Comparison of ENCODE assay signal across 13 mouse cellular contexts in genomic region chr7:15406816-15407215, GRCm38 (mm10). TPM values are rescaled to one million over a fixed set of nuclear protein-coding genes. Genes with fewer than 3 reads are reported as not detected.
"Had no signal": no experiment of that assay in that cellular context is flagged by ENCODE, and none has a peak within 500 bp of the region (broad histone marks: within the 10 kb centered on the region; RNA-seq: fewer than 3 reads in every experiment).

No protein-coding gene starts in this region.

RNA-seq across cellular contexts. Expression of gene Obox1, which starts 18.1 kb away (rescaled TPM):
- polyA plus RNA-seq: neural tube, embryonic 13.5 days; neural tube, embryonic 14.5 days; neural tube, embryonic 15.5 days; small intestine, adult 2 months; spleen, adult 2 months; stomach, embryonic 14.5 days; stomach, embryonic 15.5 days; stomach, embryonic 16.5 days; stomach, postnatal 0 days; testis, adult 2 months; thymus, adult 2 months; thymus, postnatal 0 days; urinary bladder, adult 2 months had no signal

RNA-seq across cellular contexts. Expression of gene Obox2, which starts 18.3 kb away (rescaled TPM):
- polyA plus RNA-seq: neural tube, embryonic 13.5 days; neural tube, embryonic 14.5 days; neural tube, embryonic 15.5 days; small intestine, adult 2 months; spleen, adult 2 months; stomach, embryonic 14.5 days; stomach, embryonic 15.5 days; stomach, embryonic 16.5 days; stomach, postnatal 0 days; testis, adult 2 months; thymus, adult 2 months; thymus, postnatal 0 days; urinary bladder, adult 2 months had no signal
